Mouse (Mus musculus) liver, embryonic 13.5 days (tissue): Measurements from ENCODE around the gene Epha4. TPM values are rescaled to one million over a fixed set of nuclear protein-coding genes. Genes with fewer than 3 reads are reported as not detected.

ENCODE experiments used
- ATAC-seq: fragments of 200-750 bp; cut with Nextera tagmentation; 2 replicates; pipeline ENCODE4 v1.8.0; 2017; ENCODE audit warnings: low read depth, mild to moderate bottlenecking, moderate number of reproducible peaks, moderate library complexity
- DNase-seq: peaks from one replicate; pipeline ENCODE4 v3.0.0; 2022
- H3K27ac ChIP-seq: fragments of 300-500 bp; sonication (generic); 2 replicates; pipeline ENCODE4 v1.5.1; 2015; ENCODE audit warnings: moderate library complexity, mild to moderate bottlenecking, inconsistent platforms
- H3K27me3 ChIP-seq: fragments of 300-500 bp; sonication (generic); 2 replicates; pipeline ENCODE4 v1.6.1; 2015; ENCODE audit warnings: mild to moderate bottlenecking, inconsistent platforms
- H3K36me3 ChIP-seq: fragments of 300-500 bp; sonication (generic); 2 replicates; pipeline ENCODE4 v1.6.1; 2015; ENCODE audit warnings: mild to moderate bottlenecking, inconsistent platforms
- H3K4me1 ChIP-seq: fragments of 300-500 bp; sonication (generic); replicated peaks from 2 replicates; pipeline ENCODE4 v1.6.1; 2015; ENCODE audit warnings: inconsistent platforms
- H3K4me2 ChIP-seq: fragments of 300-500 bp; sonication (generic); 2 replicates; pipeline ENCODE4 v1.6.1; 2015; ENCODE audit warnings: inconsistent platforms, mild to moderate bottlenecking, moderate library complexity
- H3K4me3 ChIP-seq: fragments of 300-500 bp; sonication (generic); replicated peaks from 2 replicates; pipeline ENCODE4 v1.5.1; 2015; ENCODE audit warnings: mild to moderate bottlenecking, inconsistent platforms
- H3K9ac ChIP-seq: fragments of 300-500 bp; sonication (generic); 2 replicates; pipeline ENCODE4 v1.6.1; 2015; ENCODE audit warnings: mild to moderate bottlenecking, inconsistent platforms
- H3K9me3 ChIP-seq: fragments of 300-500 bp; sonication (generic); replicated peaks from 2 replicates; pipeline ENCODE4 v1.6.1; 2016; ENCODE audit warnings: inconsistent platforms
- WGBS: fragments of 180-500 bp; shearing (Covaris S2); methylation state at CpG from one replicate; pipeline ENCODE4 v1.1.7; 2015; ENCODE audit not compliant: insufficient replicate concordance; 5-methylcytosine and 5-hydroxymethylcytosine counted together
- polyA plus RNA-seq: library from polyadenylated mRNA; unstranded; fragments of >200 nt; fragmentation: Nextera tagmentation; extraction: Ambion mirVana; gene quantifications from 2 replicates; pipeline ENCODE4 v1.2.1, GENCODE M21; 2015

Gene Epha4
- polyA plus RNA-seq, 1 experiment from 2014 or later: 0.47 TPM

DNA sequence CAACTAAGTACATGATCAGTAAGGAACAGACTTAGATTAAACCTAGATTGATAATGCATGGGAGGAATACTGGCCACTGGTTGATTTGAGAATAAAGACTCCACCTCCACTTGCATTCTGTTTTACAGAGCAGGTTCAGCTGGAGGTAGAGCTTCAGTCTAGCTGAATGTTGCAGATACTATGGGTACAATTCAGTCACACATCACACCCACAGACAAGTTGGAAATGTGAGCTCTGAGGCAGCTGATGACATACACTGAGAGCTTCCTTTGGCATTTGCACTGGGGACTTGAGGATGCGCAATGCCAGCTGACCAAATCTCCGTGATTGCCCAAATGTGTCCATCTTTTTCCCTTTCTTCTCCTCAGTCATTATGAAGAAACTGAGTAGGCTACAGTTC, 125.8 kb downstream of the Epha4 start:
- Histone ChIP-seq H3K9ac (no peak overlapping the region), H3K4me2 (no peak overlapping the region), H3K36me3 (no peaks in the 10 kb centered on the region), H3K27me3 (no peaks in the 10 kb centered on the region), H3K9me3 (no peaks in the 10 kb centered on the region), H3K4me1 (no peaks in the 10 kb centered on the region), H3K27ac (no peak overlapping the region), H3K4me3 (no peak overlapping the region)
- ATAC-seq (no peak), DNase-seq (no peak)
- 72% methylated on average over 2 of the region's 2 CpGs for WGBS

DNA sequence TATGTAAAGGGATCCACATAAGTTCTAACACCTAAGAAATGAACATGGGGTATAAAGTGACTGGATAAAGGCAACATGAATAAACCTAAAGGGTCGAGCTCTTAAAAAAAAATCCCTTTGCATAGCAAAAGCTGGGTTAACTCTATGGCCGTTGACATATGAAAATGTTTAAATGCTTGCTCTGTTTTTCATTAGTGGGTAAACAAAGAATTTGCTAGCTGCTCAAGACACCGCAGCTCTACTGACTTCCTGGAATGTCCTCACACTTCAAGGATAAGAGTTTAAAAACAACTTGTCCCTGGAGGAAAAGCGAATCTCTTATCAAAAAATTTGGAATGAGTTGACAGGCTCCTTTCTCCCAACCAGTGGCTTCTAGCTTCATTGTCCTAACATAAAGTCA, 126.3 kb downstream of the Epha4 start:
- no peak overlapping the region for H3K4me3 ChIP-seq
- DNase-seq (no peak), ATAC-seq (no peak)
- H3K4me2 ChIP-seq: no peak overlapping the region
- H3K4me1 ChIP-seq: no peaks in the 10 kb centered on the region
- H3K27ac ChIP-seq: no peak overlapping the region
- H3K36me3 ChIP-seq: no peaks in the 10 kb centered on the region
- no peaks in the 10 kb centered on the region for H3K9me3 ChIP-seq
- no peak overlapping the region for H3K9ac ChIP-seq
- 57% methylated on average over 4 of the region's 4 CpGs for WGBS
- no peaks in the 10 kb centered on the region for H3K27me3 ChIP-seq

DNA sequence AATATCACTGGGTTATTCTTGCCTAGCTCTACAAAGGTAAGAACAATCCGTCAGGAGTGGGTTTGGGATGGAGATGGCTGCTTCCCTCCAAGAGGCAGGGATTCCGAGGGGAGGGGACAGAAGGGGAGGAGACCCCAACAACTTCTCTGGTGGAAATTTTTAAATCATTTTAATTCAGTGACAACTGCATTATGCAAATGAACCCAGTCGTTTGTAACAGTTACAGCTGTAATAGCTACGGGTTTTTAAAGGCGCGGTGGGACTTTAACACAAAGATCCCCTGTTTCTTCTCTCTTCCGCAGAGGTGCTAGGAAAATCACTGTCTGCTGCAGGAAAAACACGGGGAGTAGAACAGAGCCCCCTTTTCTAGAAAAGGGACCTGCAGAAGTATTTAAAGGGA, 129.3 kb downstream of the Epha4 start:
- H3K27me3 ChIP-seq: no peaks in the 10 kb centered on the region
- DNase-seq (no peak), ATAC-seq (no peak)
- no peak overlapping the region for H3K9ac ChIP-seq
- 63% methylated on average over 8 of the region's 8 CpGs for WGBS
- no peaks in the 10 kb centered on the region for H3K4me1 ChIP-seq
- H3K4me3 ChIP-seq: no peak overlapping the region
- no peaks in the 10 kb centered on the region for H3K9me3 ChIP-seq
- no peaks in the 10 kb centered on the region for H3K36me3 ChIP-seq
- no peak overlapping the region for H3K4me2 ChIP-seq
- no peak overlapping the region for H3K27ac ChIP-seq

DNA sequence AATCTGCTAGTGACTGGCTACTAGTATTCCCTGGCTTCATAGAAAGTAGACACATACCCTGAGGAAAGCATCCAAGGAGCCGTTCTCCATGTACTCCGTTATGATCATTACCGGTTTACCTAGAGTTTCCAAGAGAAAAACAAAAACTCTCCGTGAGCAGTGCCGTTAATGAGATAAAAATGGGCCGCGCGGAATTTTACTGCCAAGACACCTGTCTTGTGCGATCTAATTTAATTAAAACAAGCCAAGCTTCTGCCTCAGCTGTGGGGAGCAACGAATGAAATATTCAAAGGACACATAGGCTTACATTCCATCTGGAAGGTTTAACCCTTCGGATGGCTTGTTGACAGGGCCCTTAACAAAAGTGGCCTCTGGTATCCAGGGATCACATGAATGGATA, 131.4 kb downstream of the Epha4 start:
- H3K4me1 ChIP-seq: no peaks in the 10 kb centered on the region
- no peak overlapping the region for H3K27ac ChIP-seq
- no peak overlapping the region for H3K9ac ChIP-seq
- no peaks in the 10 kb centered on the region for H3K9me3 ChIP-seq
- H3K4me3 ChIP-seq: no peak overlapping the region
- no peaks in the 10 kb centered on the region for H3K36me3 ChIP-seq
- H3K4me2 ChIP-seq: no peak overlapping the region
- DNase-seq: no peak
- no peaks in the 10 kb centered on the region for H3K27me3 ChIP-seq
- 82% methylated on average over 11 of the region's 11 CpGs for WGBS
- ATAC-seq: no peak

DNA sequence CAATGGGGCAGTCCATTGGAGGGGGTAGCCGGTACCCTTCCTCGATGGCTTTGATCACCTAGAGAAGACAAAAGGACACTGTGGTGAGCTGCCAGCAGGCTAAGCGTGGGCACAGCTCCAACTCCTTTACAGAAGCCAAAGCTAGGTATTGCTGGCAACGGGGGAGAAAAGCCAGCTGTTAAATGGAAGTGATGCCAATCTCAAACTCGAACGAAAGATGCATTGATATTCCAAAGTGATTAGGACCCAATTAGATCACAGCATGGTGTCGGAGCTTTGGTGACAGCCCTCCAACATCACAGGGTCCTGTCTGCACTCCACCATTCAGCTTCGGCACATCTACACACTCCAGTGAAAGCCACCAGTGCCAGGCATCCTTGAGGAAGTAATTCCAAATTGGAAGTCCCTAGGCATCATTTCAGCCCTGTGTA, 137.3 kb downstream of the Epha4 start:
- Histone ChIP-seq H3K9me3 (no peaks in the 10 kb centered on the region), H3K4me1 (no peaks in the 10 kb centered on the region), H3K27ac (no peak overlapping the region), H3K27me3 (no peaks in the 10 kb centered on the region), H3K36me3 (no peaks in the 10 kb centered on the region), H3K4me2 (no peak overlapping the region), H3K9ac (no peak overlapping the region), H3K4me3 (no peak overlapping the region)
- DNase-seq: no peak
- no peak for ATAC-seq
- WGBS: 66% methylated on average over 8 of the region's 8 CpGs

DNA sequence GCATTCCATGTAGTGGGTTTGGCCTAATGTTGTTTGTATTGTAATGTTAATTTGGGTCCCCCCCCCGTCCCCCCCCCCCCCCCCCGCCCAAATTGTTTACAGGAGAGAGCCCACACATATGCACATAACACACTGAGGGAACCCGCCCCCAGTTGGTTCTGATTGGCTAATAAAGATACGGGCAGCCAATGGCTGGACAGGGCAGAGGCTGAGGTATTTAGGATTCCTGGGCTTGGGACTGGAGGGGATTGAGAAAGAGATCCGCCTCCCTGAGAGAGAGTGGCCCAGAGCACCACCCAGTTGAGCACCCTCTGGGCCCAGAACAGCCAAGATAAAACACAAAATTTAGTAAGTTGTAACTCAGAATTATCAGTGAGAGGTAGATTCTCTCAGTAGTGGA, 140.8 kb downstream of the Epha4 start:
- 47% methylated on average over 5 of the region's 5 CpGs for WGBS
- Histone ChIP-seq H3K9me3 (no peaks in the 10 kb centered on the region), H3K36me3 (no peaks in the 10 kb centered on the region), H3K27me3 (no peaks in the 10 kb centered on the region), H3K4me3 (no peak overlapping the region), H3K4me2 (no peak overlapping the region), H3K9ac (no peak overlapping the region), H3K4me1 (peaks cover 11% of the 10 kb centered on the region), H3K27ac (no peak overlapping the region)
- peak; percentile 79 for ATAC-seq
- DNase-seq: peak; percentile 1

DNA sequence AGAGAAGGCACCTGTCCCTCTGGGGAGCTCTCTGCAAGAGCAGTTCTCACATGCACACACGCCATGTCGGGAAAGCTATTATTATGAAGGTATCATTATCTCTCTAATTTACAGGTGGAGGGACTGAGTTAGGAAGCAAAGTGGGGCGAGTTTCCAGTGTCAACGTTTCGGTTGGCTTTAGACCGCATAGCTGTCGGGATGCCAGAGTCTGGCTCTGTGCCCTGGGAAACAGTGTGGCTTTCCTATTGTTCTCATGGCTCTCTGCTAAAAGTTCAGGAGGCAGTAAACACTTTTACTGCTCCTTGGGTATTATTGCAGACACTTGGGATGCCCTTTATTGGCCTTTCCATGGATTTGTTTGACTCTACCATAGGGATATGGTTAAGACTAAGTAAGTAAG, 144.0 kb downstream of the Epha4 start:
- Histone ChIP-seq H3K4me2 (no peak overlapping the region), H3K27me3 (no peaks in the 10 kb centered on the region), H3K9me3 (no peaks in the 10 kb centered on the region), H3K36me3 (no peaks in the 10 kb centered on the region), H3K9ac (no peak overlapping the region), H3K4me3 (no peak overlapping the region), H3K27ac (no peak overlapping the region), H3K4me1 (peaks cover 17% of the 10 kb centered on the region)
- DNase-seq (no peak), ATAC-seq (no peak)
- WGBS: 78% methylated on average over 7 of the region's 7 CpGs

DNA sequence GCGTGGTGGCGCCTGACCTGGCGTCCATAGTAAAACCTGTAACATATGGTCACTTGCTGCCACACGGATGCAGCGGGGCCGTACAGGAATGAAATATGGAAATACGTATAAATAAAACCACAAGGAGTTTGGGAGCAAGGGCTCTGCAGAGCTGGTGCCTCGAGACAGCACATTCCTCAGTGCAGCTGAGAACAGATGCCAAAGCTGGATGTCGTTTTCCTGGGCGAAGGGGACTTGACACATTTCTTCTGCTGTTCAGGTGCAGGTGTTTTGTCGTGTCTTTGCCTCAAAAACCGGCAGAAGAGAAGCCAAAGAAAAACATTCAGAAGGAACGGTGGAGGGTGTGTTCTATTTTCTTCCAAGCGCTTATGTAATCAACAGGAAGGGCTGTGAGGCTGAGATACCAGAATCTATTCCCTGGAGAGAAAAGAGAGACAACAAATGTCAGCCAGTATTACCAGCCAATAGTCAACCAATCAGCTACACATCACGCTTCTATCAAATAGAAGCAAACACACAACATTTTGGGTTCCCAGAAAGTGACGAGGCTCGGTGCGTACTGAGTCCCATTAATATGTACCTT, 145.5 kb downstream of the Epha4 start:
- H3K27ac ChIP-seq: peak overlapping the region; percentile 63
- H3K27me3 ChIP-seq: no peaks in the 10 kb centered on the region
- ATAC-seq (peak; percentile 86), DNase-seq (peak; percentile 42)
- peak overlapping the region; percentile 51 for H3K4me2 ChIP-seq
- H3K9me3 ChIP-seq: no peaks in the 10 kb centered on the region
- no peak overlapping the region; the same call in 1 of the 2 replicates for H3K4me3 ChIP-seq
- H3K4me1 ChIP-seq: peaks cover 17% of the 10 kb centered on the region
- H3K9ac ChIP-seq: peak overlapping the region; percentile 44; the same call in 1 of the 2 replicates
- WGBS: 30% methylated on average over 18 of the region's 18 CpGs
- H3K36me3 ChIP-seq: no peaks in the 10 kb centered on the region

DNA sequence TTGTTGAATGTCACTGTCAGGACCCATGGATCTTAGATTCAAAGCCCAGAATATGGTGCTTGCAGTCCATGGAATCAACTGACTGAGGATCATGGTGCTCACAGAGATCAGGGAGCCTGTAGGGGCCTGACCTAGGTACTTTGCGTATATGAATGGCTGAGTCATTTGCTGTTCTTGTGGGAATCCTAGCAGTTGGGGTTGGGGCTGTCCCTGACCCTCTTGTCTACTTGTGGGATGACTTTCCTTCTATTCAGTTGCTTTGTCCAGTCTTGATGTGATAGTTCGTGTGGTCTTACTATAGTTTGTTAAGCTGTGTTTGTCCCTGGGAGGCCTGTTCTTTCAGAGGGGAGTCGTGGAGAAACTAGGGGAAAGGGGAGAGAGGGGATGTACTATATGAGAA, 149.0 kb downstream of the Epha4 start:
- ATAC-seq: no peak
- H3K27ac ChIP-seq: no peak overlapping the region
- no peaks in the 10 kb centered on the region for H3K9me3 ChIP-seq
- no peaks in the 10 kb centered on the region for H3K27me3 ChIP-seq
- no peaks in the 10 kb centered on the region for H3K36me3 ChIP-seq
- H3K9ac ChIP-seq: no peak overlapping the region
- no peak overlapping the region for H3K4me3 ChIP-seq
- 58% methylated on average over 3 of the region's 3 CpGs for WGBS
- no peak overlapping the region for H3K4me2 ChIP-seq
- peaks cover 17% of the 10 kb centered on the region for H3K4me1 ChIP-seq
- no peak for DNase-seq

DNA sequence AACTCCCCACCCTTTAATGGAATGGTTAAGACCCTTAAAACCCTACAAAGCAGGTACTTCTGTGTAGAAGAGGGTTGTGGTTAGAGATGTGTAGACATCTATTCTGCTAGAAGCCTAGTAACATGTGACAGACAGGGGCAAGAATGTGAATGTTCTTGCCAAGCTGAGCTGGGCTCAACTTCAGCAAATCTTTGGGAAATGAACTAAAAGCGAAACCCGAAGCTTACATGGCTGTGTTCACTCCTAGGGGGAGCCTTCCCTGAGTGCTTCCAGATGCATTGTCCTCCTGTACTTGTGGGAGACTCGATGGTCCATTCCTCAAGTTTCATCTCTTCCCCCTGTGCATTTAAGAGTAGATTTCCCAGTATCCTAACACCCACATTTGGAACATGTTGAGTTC, 150.3 kb downstream of the Epha4 start:
- Histone ChIP-seq H3K27me3 (no peaks in the 10 kb centered on the region), H3K9me3 (no peaks in the 10 kb centered on the region), H3K4me3 (no peak overlapping the region), H3K9ac (no peak overlapping the region), H3K27ac (no peak overlapping the region), H3K36me3 (no peaks in the 10 kb centered on the region), H3K4me1 (peaks cover 11% of the 10 kb centered on the region), H3K4me2 (no peak overlapping the region)
- DNase-seq (no peak), ATAC-seq (no peak)
- 71% methylated on average over 3 of the region's 3 CpGs for WGBS

DNA sequence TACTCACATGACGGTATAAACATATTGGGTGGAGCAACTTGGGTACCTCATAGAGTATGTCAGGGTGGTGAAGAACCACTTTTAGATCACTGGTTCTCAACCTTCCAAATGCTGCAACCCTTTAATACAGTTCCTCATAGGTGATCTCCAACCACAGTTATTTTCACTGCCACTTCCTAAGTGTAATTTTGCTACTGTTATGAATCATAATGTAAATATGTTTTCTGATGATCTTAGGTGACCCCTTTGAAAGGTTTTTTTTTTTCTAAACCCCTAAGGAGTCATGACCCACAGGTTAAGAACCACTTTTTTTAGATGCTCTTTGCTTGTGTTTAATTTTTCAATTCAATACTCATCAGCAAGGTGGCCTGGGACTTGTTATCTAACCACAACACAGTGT, 151.0 kb downstream of the Epha4 start:
- no peak for DNase-seq
- no peaks in the 10 kb centered on the region for H3K27me3 ChIP-seq
- H3K36me3 ChIP-seq: no peaks in the 10 kb centered on the region
- no peak overlapping the region for H3K4me3 ChIP-seq
- no peaks in the 10 kb centered on the region for H3K9me3 ChIP-seq
- H3K9ac ChIP-seq: no peak overlapping the region
- no peak for ATAC-seq
- H3K4me1 ChIP-seq: peaks cover 4% of the 10 kb centered on the region
- WGBS: 62% methylated on average over 1 of the region's 1 CpGs
- no peak overlapping the region for H3K4me2 ChIP-seq
- no peak overlapping the region for H3K27ac ChIP-seq

DNA sequence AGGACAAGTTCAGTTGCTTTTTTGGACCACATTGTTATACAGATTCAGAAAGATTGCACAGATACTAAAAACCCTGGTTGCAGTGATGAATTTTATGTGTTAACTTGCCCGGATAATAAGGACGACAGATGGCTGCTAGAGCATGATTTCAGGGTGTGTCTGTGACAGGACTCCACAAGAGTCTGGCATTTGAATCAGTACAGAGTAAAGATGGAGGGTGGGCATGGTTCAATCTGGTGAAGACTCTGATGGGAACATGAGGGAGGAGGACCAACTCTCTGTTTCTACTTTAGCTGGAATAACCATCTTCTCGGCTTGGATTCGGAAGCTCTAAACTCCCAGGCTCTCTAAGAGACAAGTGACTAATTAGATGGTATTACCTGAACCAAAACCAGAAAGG, 168.4 kb downstream of the Epha4 start:
- Histone ChIP-seq H3K4me1 (no peaks in the 10 kb centered on the region), H3K36me3 (no peaks in the 10 kb centered on the region), H3K27me3 (no peaks in the 10 kb centered on the region), H3K9ac (no peak overlapping the region), H3K4me2 (no peak overlapping the region), H3K4me3 (no peak overlapping the region), H3K9me3 (no peaks in the 10 kb centered on the region), H3K27ac (no peak overlapping the region)
- no peak for DNase-seq
- ATAC-seq: no peak
- 79% methylated on average over 4 of the region's 4 CpGs for WGBS
